Mouse (Mus musculus): ENCODE data around the gene Prss22. TPM values are rescaled to one million over a fixed set of nuclear protein-coding genes. Genes with fewer than 3 reads are reported as not detected.

Prss22 gene
- total RNA-seq (2015; ENCODE audit: low replicate concordance) (not detected in 2 replicates), total RNA-seq (2017; ENCODE audit: low replicate concordance) (not detected in 2 replicates)

DNA sequence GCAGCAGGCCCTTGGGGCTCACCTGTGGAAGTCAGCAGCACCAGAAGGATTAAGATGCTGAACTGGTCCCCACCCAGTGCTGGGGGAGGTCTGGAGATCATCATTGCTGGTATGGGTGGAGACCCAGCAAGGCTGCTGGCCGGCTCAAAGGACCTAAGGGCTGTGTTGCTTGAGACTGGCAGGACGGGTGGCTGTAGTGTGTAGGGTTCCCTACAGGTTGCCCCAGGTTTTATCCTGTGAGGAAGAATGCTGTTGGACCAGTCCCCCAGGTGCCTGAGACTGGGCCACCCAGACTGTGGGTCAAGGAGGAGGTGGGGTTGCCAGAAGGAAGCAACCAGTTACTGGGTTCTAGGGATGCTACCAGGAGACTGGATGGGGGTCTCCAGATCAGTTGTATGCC is at the start of gene Prss22:
Prss22 (minus strand) TSS at position 200 of the 400 bp plus-strand sequence.
- no peak for ATAC-seq (replicated peaks; ENCODE audit: low FRiP score, poor library complexity, severe bottlenecking)

DNA sequence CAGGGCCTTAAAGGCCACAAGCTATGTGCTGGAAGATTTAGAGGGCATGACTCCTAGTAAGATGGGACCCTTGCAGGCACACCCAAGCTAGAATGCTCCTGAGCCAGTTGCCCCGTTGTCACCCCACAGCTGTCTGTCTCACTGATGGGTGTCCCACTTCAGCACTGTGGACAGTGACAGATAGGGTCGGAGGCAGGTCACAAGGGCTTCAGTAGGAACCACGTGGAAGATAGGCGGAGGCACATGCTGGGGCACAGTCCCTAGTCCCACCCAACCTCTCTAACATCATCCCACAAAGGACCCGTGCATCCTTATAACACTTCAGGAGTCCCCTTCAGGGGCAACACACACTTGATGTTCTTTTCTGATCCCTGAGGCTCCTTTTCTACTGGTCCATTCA is 48.1 kb upstream of the Prss22 start:
- no peak for ATAC-seq (replicated peaks; ENCODE audit: low FRiP score, poor library complexity, severe bottlenecking)

DNA sequence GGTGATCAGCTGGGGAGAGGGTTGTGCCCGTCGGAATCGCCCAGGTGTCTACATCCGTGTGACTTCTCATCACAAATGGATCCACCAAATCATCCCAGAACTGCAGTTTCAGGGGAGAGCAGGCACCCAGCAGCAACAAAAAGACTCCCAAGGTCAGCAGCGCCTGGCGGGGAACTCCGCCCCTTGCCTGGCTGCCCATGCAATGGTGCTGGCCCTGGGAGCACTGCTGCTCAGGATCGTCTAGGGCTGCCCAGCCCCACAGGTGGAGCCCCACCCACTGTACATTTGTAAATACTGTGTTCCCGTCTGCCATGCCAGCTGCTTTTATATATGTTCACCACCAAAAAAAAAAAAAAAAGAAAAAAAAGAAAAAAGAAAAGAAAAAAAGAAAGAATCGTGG is 47.7 kb upstream of the Prss22 start:
- ATAC-seq (replicated peaks; ENCODE audit: low FRiP score, poor library complexity, severe bottlenecking) = no peak

DNA sequence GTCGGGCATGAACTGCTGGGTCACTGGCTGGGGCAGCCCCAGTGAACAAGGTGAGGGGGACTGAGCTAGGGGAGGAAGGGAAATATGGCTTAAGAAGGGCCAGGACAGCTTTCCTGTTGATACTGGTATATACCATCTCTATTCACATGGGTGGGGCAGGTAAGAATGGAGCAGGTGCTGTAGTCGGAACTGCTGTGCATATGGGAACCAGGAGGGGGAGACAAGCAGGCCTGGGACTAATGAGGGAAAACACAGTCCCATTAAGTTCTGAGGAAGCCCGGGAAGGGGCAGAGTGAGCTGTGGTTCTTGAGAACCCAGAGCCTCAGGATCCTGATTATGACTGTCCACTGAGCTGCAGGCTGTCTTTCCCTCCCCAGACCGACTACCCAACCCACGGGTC is 46.6 kb upstream of the Prss22 start:
- no peak for ATAC-seq (replicated peaks; ENCODE audit: low FRiP score, poor library complexity, severe bottlenecking)

DNA sequence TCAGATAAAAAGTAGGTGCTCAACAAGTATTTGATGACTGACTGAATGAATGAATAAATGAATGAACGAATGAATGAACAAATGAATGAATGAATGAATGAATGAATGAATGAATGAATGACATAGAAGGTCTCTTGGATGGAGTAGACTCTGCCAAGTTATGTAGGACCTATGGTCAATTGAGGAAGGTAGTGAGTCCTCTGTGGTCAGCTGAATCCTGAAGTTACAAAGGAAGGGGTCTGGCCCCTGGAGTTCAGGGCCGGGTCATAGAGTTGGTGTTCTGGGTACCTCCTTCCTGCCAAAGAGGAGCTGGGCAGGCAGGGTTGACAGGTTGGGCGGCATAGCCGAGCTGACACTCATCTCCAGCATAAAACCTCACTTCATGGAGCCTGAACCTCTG is 39.9 kb upstream of the Prss22 start, which contains the start of gene Prss27:
Prss27 (plus strand) TSS at position 301 of the 400 bp plus-strand sequence.
- no peak for ATAC-seq (replicated peaks; ENCODE audit: low FRiP score, poor library complexity, severe bottlenecking)

DNA sequence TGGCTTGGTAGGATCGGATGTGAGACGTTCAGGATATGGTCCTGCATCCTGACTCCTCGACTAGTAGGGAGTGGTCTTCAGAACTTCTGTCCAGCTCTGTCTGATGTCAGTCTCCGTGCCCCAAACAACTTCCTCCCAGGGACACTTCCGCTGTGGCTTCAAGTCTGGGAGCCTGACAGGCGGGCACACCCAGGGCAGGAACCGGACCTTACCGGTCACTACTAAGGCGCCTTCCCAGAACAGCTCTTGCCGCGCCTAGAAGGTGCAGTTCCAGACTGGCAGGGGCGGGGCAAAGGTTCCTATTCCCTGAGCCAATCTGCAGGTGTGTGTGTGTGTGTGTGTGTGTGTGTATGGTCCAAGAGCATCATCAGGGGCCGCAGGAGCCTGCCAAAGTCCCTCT is 39.5 kb upstream of the Prss22 start:
- ATAC-seq (replicated peaks; ENCODE audit: low FRiP score, poor library complexity, severe bottlenecking) = no peak

DNA sequence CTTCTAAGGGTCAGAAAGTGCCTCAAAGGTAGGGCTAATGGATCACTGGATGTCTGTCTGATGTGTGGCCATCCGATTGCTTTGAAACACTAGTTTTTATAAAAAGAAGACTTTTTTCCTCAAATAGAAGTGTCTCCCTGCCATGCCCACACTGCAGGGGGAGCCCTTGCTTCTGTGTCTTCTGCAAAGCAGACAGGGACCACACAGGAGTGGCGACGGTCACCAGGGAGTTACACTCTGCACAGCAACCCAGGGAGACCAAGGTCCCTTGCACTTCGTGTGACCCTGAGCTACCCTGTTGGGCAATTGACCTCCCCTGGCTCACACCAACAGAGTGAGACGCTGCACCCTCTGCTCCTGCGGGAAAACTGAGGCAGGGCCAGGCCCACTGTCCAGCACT is 39.1 kb upstream of the Prss22 start:
- ATAC-seq (replicated peaks; ENCODE audit: low FRiP score, poor library complexity, severe bottlenecking) = no peak

DNA sequence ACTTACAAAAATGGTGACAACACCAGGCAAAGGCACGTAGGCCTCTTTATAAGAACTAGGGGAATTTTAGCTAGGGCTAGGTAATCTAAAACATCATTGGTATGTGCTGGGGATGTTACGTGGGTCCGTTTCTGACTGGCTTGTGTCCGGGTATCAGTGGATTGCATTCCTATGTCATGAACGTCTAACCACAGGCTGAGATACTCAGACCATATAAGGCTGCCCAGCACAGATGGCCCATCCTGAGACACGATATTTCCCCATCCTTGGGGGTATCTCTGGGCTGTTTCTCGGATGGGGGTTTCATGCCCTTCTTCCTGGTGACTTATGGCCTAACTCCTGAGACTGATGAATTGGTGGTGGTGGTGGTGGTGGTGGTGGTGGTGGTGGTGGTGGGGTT is 37.2 kb upstream of the Prss22 start:
- ATAC-seq (replicated peaks; ENCODE audit: low FRiP score, poor library complexity, severe bottlenecking) = no peak

DNA sequence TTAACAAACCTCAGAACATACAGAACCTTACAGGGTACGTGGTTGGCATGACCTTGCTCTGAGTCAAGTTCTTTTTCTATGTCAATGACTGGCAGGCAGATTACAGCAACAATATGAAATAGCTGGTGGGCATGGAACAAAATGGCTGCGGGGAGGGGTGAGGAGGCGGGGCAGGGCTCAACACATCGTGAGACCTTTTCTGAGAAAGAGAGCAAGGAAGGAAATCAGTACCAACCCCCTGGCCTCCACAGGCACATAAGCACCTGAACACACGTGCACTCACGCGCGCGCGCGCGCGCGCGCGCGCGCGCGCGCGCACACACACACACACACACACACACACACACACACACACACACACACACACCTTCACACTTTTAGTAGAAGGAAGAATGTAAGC is 32.7 kb upstream of the Prss22 start:
- no peak for ATAC-seq (replicated peaks; ENCODE audit: low FRiP score, poor library complexity, severe bottlenecking)

DNA sequence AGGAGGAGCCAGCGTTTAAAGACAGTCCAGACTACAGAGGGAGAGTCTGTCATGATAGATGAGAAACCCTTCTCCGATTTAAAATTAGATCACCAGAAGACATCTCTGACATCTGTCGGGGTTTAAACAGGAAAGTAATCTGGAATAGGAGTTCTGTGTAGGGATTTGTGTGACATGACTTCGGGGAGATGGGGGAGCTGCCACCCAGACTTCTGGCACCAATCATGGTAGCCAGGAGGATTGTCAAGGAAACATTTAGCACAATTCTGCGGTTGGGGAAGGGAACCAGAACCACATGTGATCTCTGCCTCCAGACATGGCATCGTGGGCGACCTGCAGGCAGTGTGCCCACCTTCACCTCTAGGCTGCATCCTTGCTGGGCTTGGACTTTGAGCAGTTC is 31.6 kb upstream of the Prss22 start:
- ATAC-seq (replicated peaks; ENCODE audit: low FRiP score, poor library complexity, severe bottlenecking) = no peak

DNA sequence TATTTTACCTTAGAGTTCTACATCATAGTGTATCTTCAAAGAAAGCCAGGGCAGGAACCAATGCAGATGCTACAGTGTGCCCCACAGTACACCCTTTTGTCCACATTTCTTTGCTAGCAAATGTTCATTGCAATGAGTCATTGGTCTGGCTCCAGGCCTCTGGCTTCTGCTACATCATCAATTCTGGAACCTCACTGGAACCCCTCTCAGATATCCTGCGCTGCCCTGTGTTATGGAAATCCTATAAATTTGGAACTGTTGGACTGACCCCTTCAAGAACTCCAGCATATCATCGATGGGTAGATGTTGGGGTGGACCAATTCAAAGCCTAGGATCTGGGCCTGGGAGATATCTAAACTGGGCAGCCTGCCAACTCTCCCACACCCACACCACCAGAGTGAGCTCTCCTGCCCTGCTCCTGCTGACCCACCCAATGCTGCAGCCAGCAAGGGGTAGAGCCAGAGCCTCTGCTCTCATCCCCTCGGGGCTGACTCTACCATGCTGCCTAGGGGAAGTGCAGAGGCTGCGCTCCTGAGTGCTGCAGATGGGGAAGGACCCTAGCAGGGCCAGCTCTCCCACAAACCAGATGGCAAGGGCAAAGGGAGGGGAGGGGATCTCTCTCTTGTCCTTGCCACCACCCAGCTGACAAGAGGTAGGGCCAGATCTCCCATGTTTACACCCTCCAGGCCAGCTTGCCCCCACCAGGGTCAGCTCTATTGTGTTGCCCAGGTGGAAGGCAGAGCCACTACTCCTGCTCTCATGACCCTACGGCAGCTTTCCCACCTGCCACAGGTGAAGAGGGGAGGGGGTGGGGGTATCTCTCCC is 23.7 kb upstream of the Prss22 start:
- ATAC-seq (replicated peaks; ENCODE audit: low FRiP score, poor library complexity, severe bottlenecking) = peak; percentile 98

DNA sequence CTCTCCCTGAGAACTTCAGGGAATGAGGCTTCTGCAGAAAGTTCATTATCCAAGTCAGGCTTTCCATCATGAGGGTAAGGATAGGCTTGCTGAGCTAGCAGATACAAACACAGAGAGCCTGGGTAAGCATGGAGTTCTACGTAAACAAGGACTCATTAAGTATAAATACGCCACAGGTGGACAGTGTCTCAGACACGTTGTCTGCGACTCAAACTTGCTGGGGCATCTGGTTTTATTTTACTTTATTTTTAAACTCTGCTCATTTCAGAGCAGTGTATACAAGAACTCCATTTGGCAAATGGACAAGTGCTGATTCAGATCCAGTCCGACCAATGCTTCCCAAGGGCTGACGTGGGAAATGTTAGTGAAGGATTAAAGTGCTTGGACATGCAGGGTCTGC is 22.8 kb upstream of the Prss22 start:
- no peak for ATAC-seq (replicated peaks; ENCODE audit: low FRiP score, poor library complexity, severe bottlenecking)

DNA sequence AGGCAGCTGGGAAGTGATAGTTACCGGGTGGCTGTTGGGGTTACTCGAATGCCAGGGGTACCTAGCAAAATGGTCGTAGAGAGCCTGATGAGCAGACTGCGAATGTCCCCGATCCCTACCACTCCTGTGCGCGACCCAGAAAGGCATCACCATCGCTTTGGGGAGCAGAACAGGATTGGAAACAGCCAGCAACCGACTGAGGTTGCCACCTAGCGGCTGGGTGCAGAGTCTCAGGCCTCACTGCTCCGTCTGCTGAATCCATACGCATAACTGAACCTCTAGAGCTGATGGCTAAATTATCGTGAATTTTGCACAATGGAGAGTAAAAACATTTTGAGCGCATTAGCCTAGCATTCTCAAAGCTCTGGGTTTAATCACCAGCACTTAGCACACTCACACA is 17.8 kb upstream of the Prss22 start:
- ATAC-seq (replicated peaks; ENCODE audit: low FRiP score, poor library complexity, severe bottlenecking) = peak; percentile 85

DNA sequence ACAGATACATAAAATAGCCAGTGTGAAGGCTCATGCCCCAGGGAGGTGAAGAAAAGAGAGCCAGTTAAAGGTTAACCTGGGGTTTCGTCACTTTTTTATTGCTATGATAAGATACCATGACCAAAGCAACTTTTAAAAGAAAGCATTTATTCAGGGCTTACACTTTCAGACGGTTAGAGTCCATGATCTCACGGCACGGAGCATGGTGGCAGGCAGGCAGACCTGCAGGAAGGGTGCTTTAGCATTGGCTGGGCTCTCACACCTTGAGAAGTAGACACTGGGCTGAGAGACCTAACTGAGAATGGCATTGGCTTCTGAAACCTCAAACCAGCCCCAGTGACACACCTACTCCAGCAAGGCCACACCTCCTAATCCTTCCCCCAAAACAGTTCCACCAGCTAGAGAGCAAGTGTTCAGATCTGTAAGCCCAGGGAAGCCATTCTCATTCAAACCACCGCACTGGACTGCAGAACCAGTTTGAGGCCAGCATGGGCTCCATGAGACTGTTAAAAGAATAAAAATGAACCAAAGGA is 16.6 kb upstream of the Prss22 start:
- no peak for ATAC-seq (replicated peaks; ENCODE audit: low FRiP score, poor library complexity, severe bottlenecking)

DNA sequence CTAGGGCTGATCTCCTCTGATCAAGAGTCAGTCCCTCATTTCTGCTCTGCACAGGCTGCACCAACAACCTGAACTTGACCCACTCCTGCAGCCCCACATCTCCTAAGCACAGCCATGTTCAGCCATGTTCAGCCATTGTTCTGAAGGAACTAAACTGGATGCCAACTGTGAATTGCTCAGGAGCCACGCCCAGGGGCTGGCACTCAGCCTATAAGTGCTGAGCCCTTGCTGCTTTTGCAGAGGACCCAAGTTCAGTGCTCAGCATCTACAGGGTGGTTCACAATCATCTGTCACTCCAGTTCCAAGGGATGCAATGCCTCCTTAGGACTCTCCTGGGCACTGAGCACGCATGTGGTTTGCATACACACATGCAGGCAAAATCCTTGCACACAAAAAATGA is 15.0 kb upstream of the Prss22 start:
- no peak for ATAC-seq (replicated peaks; ENCODE audit: low FRiP score, poor library complexity, severe bottlenecking)

DNA sequence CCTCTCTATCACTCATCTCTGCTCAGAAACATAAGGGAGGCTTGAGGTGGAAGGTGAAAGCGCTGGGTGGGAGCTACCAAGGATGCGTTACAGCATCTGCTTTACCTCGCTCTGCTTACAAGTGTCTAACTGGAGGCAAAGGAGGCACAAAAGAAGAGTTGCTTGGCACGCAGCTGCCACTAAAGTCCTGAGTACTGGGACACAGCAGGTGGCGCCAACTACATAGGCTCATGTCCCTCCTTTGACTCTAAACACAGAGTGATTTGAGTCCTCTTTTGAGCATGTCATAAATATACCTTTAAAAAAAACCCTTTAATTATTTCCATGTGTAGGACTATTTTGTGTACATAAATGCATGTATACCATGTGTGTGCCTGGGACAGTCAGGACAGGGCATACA is 11.7 kb upstream of the Prss22 start:
- 0 out of 2 replicates have a peak, but pooled peaks have one; percentile 34 for ATAC-seq (replicated peaks; ENCODE audit: low FRiP score, poor library complexity, severe bottlenecking)

DNA sequence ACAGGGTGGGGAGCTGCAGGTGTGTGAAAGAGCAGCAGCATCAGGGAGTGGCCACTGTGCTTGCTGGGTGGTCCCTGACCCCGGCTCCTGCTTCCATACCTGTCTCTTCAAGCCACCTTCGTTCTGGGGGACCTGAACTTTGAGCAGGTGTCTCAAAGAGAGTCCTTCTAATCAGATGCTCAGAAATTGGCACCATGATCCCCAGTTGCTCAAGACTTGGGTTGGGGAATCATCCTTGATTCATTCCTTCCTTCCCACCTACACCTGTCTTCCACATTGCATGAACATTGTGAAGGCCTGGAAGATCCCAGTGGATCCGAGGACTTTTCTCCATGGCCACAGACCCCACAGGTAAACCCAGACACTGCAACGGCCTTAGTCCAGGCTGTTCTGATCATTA is 10.2 kb upstream of the Prss22 start:
- ATAC-seq (replicated peaks; ENCODE audit: low FRiP score, poor library complexity, severe bottlenecking) = no peak

DNA sequence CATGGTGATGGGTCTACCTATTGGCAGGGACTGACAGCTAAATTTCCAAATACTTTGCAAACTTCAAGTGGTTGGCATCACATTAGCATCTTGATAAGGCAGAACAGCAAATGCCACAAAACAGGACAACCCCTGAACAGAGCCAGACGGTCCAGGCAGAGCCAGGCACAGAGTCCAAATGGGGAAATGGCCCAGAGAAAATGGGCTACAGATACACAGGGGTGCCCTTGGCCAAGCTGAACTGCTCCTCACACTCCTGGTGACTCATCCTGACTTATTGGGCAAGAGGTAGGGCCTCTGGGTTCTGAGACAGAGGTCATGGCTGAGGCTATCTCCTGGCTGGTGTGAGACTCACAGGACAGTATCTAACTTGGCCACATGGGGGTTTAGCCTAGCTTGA is 9.5 kb upstream of the Prss22 start:
- no peak for ATAC-seq (replicated peaks; ENCODE audit: low FRiP score, poor library complexity, severe bottlenecking)

DNA sequence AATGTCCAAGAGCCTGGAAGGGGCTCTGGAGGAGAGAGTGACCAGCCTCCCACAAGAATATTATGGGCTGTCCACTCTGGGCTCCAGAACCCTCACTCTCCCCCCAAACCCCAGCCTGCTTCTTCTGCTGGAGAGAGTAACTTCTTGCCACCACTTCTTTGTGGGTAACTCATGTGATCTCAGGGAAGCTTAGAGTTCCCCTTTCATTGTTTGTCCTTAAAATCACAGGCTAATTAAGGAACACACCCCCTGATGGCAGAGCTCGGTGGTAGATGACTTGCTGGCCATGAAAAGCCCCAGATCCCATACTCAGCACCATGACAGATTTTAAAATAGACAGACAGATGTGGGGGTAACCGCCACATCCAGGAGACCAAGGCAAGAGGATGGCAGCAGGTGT is 9.0 kb upstream of the Prss22 start:
- ATAC-seq (replicated peaks; ENCODE audit: low FRiP score, poor library complexity, severe bottlenecking) = no peak

DNA sequence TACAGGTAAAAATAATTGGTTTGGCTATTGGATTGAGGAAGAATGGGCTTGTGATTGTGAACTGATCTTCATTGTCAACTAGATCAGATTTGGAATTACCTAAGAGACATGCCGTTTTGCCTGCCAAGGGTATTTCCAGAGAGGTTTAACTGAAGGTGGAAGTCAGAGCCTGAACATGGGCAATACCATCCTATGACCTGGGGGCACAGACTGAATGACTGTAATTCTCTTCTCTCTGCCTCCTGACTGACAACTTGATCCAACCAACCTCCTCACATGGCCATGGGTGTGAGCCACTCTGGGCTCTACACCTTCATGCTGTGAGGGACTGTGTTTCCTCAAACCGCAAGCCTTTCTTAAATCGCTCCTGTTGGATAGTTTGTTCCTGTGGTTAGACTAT is 7.1 kb upstream of the Prss22 start:
- no peak for ATAC-seq (replicated peaks; ENCODE audit: low FRiP score, poor library complexity, severe bottlenecking)

DNA sequence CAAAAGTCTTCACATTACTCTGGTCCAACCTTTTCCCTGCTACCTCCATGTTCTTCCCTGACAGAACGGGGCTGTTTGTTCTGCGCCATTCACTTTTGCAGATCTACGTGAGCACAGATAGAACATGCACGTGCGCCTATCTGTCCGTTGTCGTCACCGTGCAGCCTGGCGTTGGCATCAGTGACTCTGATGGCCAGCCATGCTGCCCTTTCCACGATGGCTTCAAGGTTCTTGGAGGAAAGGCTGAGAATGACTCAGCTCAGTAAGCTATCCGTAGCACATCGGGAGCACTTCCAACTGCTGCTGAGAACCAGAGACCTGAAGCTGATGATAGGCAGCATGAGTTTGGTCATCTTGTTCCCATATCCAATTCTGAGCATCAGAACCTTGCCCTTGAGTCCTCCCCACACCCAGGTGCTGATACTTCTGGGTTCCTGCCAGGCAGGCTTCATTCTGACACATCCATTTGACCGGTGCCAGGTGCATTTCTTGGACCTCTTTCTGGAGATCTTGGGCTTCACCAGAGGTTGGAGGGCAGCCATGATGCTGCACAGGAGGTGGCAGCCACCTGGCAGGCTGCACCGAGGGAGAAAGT is 6.3 kb upstream of the Prss22 start:
- ATAC-seq (replicated peaks; ENCODE audit: low FRiP score, poor library complexity, severe bottlenecking) = no peak

Data from erythroblast, adult 5-6 weeks (primary cell).